Mouse (Mus musculus) urinary bladder, postnatal 36 days (tissue): ENCODE results near the gene Klf3.
A peak's percentile ranks its signal among the peaks of the same experiment; 100 is the strongest.

Experiments used
- DNase-seq, 2 experiments: peaks; one replicate each; pipeline ENCODE4 v3.0.0; 2022; ENCODE audit warnings: low spot score in 2 of 2, mixed read lengths in 1 of 2

The Klf3 gene

GRCm38 (mm10) chr5:64809864-64810263 is 6.7 kb downstream of the Klf3 start:
- peak in 1 of 2 experiments; percentile 46 for DNase-seq

- peak in 1 of 2 experiments; percentile 71 for DNase-seq
Measured at GRCm38 (mm10) chr5:64810860-64811499, 7.8 kb downstream of the Klf3 start.

- DNase-seq: peak; percentile 68 to 73
Measured at GRCm38 (mm10) chr5:64811500-64812123, 8.4 kb downstream of the Klf3 start.

GRCm38 (mm10) chr5:64812124-64812982 is 9.2 kb downstream of the Klf3 start:
- peak; percentile 93 to 95 for DNase-seq

GRCm38 (mm10) chr5:64812983-64813304 is 9.8 kb downstream of the Klf3 start:
- no peak for DNase-seq

GRCm38 (mm10) chr5:64813361-64813760 is 10.2 kb downstream of the Klf3 start:
- peak; percentile 76 to 83 for DNase-seq

- no peak for DNase-seq
Measured at GRCm38 (mm10) chr5:64814416-64814815, 11.2 kb downstream of the Klf3 start.

- DNase-seq: no peak
Measured at GRCm38 (mm10) chr5:64815631-64816030, 12.4 kb downstream of the Klf3 start.

GRCm38 (mm10) chr5:64816290-64816973 is 13.2 kb downstream of the Klf3 start:
- DNase-seq: no peak

GRCm38 (mm10) chr5:64816974-64817296 is 13.7 kb downstream of the Klf3 start:
- DNase-seq: no peak

- DNase-seq: no peak
Measured at GRCm38 (mm10) chr5:64819390-64819789, 16.2 kb downstream of the Klf3 start.

GRCm38 (mm10) chr5:64820138-64820537 is 16.9 kb downstream of the Klf3 start:
- no peak for DNase-seq

GRCm38 (mm10) chr5:64821294-64821693 is 18.1 kb downstream of the Klf3 start:
- no peak for DNase-seq

GRCm38 (mm10) chr5:64821964-64822363 is 18.8 kb downstream of the Klf3 start:
- no peak for DNase-seq

GRCm38 (mm10) chr5:64823431-64823830 is 20.2 kb downstream of the Klf3 start:
- DNase-seq: no peak

- DNase-seq: no peak
Measured at GRCm38 (mm10) chr5:64824765-64825164, 21.6 kb downstream of the Klf3 start.

GRCm38 (mm10) chr5:64825496-64825895 is 22.3 kb downstream of the Klf3 start:
- no peak for DNase-seq

GRCm38 (mm10) chr5:64827151-64827550 is 24.0 kb downstream of the Klf3 start:
- no peak for DNase-seq

- DNase-seq: no peak
Measured at GRCm38 (mm10) chr5:64828314-64828713, 25.1 kb downstream of the Klf3 start.

GRCm38 (mm10) chr5:64829606-64830005 is 26.4 kb downstream of the Klf3 start:
- DNase-seq: no peak

- no peak for DNase-seq
Measured at GRCm38 (mm10) chr5:64830773-64831172, 27.6 kb downstream of the Klf3 start.

GRCm38 (mm10) chr5:64833410-64833809 is 30.2 kb downstream of the Klf3 start:
- no peak for DNase-seq
